Mouse (Mus musculus) cerebellum, postnatal 25 days (tissue): Measurements from ENCODE around the gene Steap3.

ENCODE experiments used
- DNase-seq, 2 experiments: peaks; one replicate each; pipeline ENCODE4 v3.0.0; 2021; ENCODE audit warnings: mixed read lengths in 2 of 2

Gene Steap3

GRCm38 (mm10) chr1:120197189-120197588 is 75.3 kb downstream of the Steap3 start:
- peak; percentile 58 to 73 for DNase-seq

GRCm38 (mm10) chr1:120196724-120197123 is 75.8 kb downstream of the Steap3 start:
- DNase-seq = no peak

DNA sequence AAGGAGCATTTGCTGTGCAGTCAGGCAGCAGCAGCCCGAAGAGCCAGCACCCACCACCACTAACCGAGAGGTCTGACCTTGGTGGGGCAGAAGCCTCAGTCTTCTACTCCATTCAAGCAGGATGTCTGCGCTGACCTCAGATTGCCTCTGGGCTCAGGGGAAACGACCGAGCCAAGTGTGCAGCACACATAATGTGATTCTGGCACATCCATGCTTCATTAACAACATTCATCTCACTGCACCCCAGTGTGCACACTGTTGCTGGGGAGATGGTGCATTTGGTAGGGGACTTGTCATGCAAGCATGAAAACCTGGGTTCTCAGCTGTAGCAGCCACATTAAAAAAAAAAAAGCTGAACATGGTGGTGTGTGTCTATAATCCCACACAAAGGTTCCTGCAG is 76.6 kb downstream of the Steap3 start:
- no peak for DNase-seq

DNA sequence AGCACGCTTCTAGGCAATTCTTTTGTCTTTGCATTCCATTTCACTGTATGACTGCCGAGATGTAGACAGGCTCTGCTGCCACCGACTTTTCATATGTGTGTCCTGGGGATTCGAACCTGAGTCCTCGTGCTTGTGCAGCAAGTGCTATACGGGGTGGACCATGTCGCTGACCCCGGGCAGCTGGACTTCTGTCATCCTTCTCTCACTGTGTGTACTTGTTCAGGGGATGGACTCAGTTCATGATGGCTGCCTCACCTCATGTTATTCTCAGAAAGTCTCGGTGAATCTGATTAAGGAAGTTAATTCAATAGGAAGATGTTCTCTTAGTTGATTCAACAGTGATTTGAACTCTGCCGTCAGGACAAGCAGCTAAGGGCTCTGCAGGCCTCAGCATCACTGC is 78.9 kb downstream of the Steap3 start:
- DNase-seq = no peak

DNA sequence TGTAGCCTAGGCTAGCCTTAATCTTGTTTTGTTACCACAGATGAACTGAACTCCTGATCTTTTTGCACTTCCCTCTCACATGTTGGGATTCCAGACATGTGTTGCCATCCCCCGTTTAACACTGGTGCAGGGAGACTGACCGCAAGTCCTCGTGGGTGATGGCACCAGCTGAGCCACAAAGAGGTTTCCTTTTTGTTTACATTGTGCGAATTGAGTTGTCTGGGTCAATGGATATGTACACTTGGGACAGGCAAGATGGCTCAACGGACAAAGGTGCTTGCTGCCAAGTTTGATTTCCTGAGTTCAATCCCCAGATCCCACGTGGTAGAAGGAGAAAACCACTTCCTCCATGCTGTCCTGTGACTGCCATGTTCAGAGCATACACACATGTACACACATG is 80.2 kb downstream of the Steap3 start:
- DNase-seq = no peak

- DNase-seq = no peak
Measured at GRCm38 (mm10) chr1:120190946-120191345, 81.6 kb downstream of the Steap3 start.

DNA sequence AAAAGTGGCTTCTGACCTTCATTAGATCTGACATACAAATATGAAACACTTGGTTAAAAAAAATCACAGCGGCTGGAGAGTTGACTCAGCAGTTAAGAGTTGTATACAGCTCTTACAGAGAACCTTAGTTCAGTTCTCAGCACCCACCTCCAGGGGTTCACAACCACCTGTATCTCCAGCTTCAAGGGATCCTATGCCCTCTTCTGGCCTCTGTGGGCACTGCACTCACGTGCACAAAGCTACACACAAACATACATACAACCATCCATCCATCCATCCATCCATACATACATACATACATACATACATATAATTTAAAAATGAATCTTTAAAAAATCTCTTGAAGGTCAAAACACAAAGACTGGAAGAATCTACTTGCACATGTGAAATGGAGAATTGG is 82.2 kb downstream of the Steap3 start:
- no peak for DNase-seq

DNA sequence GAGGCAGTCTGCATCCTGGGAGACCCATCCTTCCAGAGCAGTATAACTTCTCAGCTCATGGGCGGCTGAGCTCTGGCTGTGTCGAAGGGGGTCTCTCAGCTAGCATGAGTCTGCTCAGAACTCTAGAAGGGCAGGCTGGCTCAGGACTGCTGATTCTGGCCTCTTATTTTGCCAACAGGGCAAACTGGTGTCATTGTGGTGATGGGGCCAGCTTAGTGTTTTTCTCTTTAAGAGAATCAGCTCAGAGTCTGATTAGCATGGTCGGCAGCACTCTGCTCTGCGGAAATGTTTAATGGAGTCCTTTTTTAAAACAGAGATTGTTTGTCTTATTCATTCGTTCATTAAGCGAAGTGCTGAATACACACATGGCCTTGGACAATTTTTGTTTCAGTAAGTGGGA is 83.3 kb downstream of the Steap3 start:
- DNase-seq = no peak

GRCm38 (mm10) chr1:120187059-120187458 is 85.4 kb downstream of the Steap3 start:
- no peak for DNase-seq

- no peak for DNase-seq
Measured at GRCm38 (mm10) chr1:120186655-120187054, 85.8 kb downstream of the Steap3 start.

- no peak for DNase-seq
Measured at GRCm38 (mm10) chr1:120186204-120186603, 86.3 kb downstream of the Steap3 start.

GRCm38 (mm10) chr1:120177141-120177540 is 95.4 kb downstream of the Steap3 start:
- DNase-seq = no peak

DNA sequence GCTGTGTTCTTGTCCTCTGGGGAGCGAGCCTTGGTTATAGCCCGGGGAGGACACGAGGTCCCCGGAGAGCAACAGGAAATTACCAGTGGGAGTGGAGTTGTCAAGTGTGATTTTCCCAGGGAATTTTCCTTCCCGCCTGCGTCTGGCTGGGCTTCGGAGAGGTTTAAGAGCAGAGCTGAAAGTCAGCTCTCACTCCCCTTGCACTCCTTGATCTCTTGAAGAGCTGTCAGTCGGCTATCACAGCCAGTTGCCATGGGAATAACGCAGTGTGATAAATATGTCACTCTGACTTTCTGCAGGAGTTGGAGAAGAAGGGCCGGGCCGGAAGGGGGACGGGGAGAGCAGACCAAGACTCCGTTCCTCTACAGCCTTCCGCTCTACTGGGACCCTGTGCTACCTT is 96.2 kb downstream of the Steap3 start:
- DNase-seq = no peak

GRCm38 (mm10) chr1:120174991-120175390 is 97.5 kb downstream of the Steap3 start:
- DNase-seq = no peak

DNA sequence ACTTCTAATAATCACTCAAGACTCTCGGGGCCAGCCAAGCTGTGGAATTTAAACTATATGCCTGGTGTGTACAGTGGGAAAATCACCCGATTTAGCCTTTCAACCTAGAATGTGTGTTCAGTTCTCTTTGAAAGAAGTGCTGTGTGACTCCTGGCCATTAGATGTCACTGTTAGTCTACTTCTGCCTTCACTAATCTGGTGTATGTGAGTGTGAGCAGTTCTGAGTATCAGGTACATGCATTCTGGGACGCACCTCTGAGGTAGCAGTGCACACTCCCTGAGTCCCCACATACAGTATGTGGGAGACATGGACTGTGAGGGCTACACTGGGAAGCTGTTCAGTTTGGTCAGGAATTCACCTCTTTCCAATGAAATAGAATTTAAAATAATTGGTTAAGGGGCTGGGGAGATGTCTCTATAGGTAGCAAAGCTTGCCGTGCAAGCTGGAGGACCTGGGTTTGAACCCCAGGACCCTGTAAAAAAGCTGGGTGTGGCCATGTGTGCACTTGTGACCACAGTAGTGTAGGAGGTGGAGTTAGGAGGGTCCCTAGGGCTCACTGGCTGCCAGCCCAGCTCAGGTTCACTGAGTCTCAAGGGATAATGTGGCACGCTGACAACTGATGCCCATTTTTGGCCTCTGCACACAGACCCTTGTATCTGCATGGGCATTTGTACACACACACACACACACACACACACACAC is 100.5 kb downstream of the Steap3 start:
- peak; percentile 11 to 30 for DNase-seq

- DNase-seq = no peak
Measured at GRCm38 (mm10) chr1:120170307-120170706, 102.2 kb downstream of the Steap3 start.

DNA sequence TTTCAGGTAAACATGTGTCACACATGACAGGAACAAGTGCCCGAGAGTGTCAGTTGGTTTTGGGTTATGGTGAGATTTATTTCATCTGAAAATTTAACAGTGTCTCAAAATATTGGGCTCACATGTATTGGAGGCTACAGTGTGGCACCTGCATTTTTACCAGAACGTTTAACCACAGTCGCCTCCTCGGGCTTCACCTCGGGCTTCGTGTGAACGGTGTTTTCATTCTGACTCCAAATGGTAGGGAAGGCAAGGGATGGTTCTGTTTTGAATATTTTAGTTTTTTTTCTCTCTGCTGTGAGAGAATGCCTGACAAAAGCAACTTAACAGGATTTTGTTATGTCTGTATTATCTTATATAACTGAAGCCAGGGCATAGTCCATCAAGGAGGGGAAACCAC is 103.8 kb downstream of the Steap3 start:
- DNase-seq = no peak

- no peak for DNase-seq
Measured at GRCm38 (mm10) chr1:120168016-120168415, 104.5 kb downstream of the Steap3 start.

GRCm38 (mm10) chr1:120162616-120163015 is 109.9 kb downstream of the Steap3 start:
- DNase-seq = no peak

DNA sequence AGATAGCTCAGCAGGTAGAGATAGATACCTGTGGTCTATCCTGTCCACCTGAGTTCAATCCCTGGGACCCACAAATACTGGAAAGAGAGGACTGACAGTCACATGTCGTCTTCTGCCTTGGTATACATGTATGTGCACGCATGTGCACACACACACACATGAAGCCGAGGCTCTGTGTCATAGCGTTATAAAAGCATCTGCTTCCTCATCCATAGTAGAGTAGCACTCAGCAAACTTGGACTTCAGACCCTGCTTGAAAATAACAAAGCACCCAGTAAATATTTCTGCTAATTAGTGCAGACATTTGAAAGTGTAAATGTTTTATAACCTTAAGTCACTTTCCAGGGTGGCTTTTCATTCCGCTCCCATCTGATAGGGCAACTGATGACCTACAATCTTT is 111.0 kb downstream of the Steap3 start:
- no peak for DNase-seq

DNA sequence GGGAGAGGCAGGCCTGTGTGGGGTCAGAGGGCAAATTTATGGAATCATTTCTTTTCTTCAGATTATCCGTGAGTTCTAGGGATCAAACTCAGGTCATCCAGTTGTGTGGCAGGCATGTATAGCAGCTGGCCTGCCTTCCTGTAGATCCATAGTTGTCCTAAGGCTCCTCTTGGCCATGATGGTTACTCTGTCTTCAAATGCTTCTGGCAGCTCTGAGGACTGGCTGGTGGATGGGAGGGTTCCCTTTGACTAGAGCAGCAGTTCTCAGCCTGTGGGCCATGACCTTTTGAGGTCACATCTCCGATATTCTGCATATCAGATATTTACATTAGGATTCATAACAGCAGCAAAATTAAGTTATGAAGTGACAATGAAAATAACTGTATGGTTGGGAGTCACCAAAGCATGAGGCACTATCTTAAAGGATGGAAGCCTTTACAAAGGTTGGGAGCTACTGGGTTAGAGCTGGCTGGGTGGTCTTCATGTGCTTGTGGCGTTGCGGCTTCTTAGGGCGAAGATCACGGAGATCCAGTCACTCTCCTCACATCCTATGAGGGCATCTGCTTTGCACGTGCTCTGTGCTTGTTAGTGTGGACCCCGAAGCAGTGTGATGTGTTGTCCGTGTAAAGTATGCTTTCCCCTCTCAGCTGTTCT is 113.9 kb downstream of the Steap3 start:
- no peak for DNase-seq

DNA sequence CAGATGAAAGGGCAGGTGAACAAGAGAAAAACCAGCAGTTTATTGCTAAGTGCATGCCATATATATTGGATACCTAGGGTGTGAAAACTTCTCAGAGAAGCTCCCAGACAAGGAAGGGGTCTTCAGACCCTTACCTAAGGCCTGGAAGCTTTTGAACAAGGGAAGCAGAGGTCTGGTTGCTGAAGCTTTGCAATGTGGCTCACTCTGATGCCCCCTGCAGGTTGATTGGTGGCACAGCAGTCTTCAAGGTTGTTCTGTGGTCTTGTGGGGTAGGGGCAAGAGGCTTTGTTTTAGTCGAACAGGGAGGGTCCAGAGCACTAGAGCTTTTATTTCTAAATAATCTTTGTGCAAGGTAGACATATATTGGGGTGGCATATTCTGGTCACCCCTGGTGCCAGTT is 117.2 kb downstream of the Steap3 start:
- peak; percentile 24 to 48 for DNase-seq

DNA sequence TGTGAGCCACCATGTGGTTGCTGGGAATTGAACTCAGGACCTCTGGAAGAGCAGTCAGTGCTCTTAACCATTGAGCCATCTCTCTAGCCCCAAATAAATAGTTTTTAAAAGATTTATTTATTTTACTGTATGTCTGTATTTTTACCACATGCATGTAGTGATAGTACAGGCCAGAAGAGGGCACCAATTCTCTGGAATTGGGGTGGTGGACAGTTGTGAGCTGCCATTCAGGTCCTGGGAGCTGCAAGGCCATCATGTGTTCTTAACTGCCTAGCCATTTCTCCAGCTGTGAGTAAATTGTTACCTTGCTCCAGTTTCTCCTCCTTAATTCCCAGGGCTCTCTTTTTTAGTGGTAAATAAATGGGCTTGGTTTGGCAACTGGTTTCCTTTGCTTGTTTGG is 118.3 kb downstream of the Steap3 start:
- DNase-seq = peak in 1 of 2 experiments; percentile 52

DNA sequence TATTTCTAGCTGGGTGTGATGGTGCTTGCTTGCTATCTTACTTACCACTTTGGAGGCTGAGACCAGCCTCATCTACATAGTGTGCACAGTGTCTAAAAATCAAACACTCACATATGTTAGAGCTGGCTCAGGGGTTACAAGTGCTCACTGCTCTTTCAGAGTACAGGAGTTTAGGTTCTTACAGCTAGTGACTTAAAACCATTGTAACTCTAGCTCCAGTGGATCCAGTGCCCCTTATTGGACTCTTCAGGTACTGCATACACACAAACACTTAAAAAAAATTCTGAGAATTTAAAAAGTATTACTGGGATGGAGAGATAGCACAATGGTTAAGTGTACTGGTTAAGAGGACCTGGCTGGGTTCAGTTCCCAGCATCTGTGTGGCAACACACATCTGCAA is 125.5 kb downstream of the Steap3 start:
- no peak for DNase-seq
